Comparison of ENCODE assay signal across 8 mouse cellular contexts in the genomic region with DNA sequence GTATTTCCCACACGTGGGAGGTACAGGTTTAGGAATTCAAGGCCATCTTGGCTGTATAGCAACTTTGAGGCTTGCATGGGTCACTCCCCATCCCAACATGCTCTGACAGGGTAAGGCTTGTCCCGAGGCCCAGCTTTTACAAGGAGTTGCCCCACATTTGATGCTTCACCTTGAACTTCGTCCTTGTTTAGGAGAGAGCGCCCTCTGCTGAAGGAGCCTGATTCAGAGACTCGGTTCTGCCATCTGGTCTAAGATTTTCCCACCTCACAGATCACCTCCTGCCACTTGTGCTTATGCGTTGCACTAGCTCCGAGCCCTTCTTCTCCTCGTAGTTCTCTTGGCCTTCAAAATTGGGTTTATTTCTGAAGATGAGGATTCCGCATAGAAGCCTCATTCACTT.
DNase-seq lines count a peak whose midpoint lies in the region; ATAC-seq and TF ChIP-seq lines count a peak whose summit lies in the region.

No protein-coding gene starts in this region.

- H3K9ac ChIP-seq in hindbrain, embryonic 16.5 days (ENCODE audit: low read depth, low read length) = no peak overlapping the region
- H3K9ac ChIP-seq in liver, adult 2 months (ENCODE audit: low read depth, low read length) = no peak overlapping the region
- H3K9ac ChIP-seq in forebrain, embryonic 15.5 days (replicated peaks) = no peak overlapping the region

- CTCF ChIA-PET in Patski (lab: Charles Lee) = interaction anchor here (1.3 to 1.4 kb wide), 2 partner anchors 19 to 115 kb away, joined by 3 read pairs; no protein-coding TSS in a partner anchor

- in situ Hi-C loops in Patski (cut with MboI; ENCODE audit: low pct_unique_long_range_greater_than_20kb) = no loop called here

- H3K4me1 ChIP-seq in hindbrain, embryonic 16.5 days (ENCODE audit: control insufficient read depth, insufficient read depth, low read depth, low read length) = no peaks in the 10 kb centered on the region
- H3K4me1 ChIP-seq in hindbrain, embryonic 10.5 days (replicated peaks) = peaks cover 15% of the 10 kb centered on the region
- H3K4me1 ChIP-seq in liver, adult 2 months (ENCODE audit: control insufficient read depth, insufficient read depth, low read length) = peaks cover 3% of the 10 kb centered on the region; the same call in 1 of the 2 replicates
- no peaks in the 10 kb centered on the region for H3K4me1 ChIP-seq in forebrain, embryonic 15.5 days

- H3K4me3 ChIP-seq in hindbrain, embryonic 16.5 days (ENCODE audit: low read length) = no peak overlapping the region
- H3K4me3 ChIP-seq in hindbrain, embryonic 10.5 days = no peak overlapping the region
- no peak overlapping the region for H3K4me3 ChIP-seq in liver, adult 2 months (ENCODE audit: insufficient read depth, low read depth, low read length)
- H3K4me3 ChIP-seq in forebrain, embryonic 15.5 days = no peak overlapping the region

- WGBS in hindbrain, embryonic 16.5 days = 77% methylated on average over 9 of the region's 9 CpGs
- 80% methylated on average over 9 of the region's 9 CpGs for WGBS in hindbrain, embryonic 10.5 days
- WGBS in liver, adult 2 months = 69% methylated on average over 9 of the region's 9 CpGs
- 67% methylated on average over 9 of the region's 9 CpGs for WGBS in forebrain, embryonic 15.5 days

- H3K27me3 ChIP-seq in hindbrain, embryonic 16.5 days (replicated peaks; ENCODE audit: control insufficient read depth, insufficient read depth, low read length) = no peaks in the 10 kb centered on the region
- no peaks in the 10 kb centered on the region for H3K27me3 ChIP-seq in hindbrain, embryonic 10.5 days (ENCODE audit: insufficient read depth, poor library complexity, severe bottlenecking)
- no peaks in the 10 kb centered on the region for H3K27me3 ChIP-seq in Patski
- H3K27me3 ChIP-seq in liver, adult 2 months (ENCODE audit: control insufficient read depth, insufficient read depth, low read length) = no peaks in the 10 kb centered on the region
- no peaks in the 10 kb centered on the region for H3K27me3 ChIP-seq in forebrain, embryonic 15.5 days

- H3K4me2 ChIP-seq in hindbrain, embryonic 16.5 days (ENCODE audit: low read length) = no peak overlapping the region
- no peak overlapping the region for H3K4me2 ChIP-seq in forebrain, embryonic 15.5 days (replicated peaks)

- peaks cover 8% of the 10 kb centered on the region; the same call in 1 of the 2 replicates for H3K79me2 ChIP-seq in liver, adult 2 months (ENCODE audit: control insufficient read depth, insufficient read depth, low read length)

- H3K27ac ChIP-seq in hindbrain, embryonic 16.5 days (ENCODE audit: low read depth, low read length) = no peak overlapping the region
- no peak overlapping the region for H3K27ac ChIP-seq in hindbrain, embryonic 10.5 days
- no peak overlapping the region for H3K27ac ChIP-seq in liver, adult 2 months (replicated peaks; ENCODE audit: insufficient read depth, low read depth, low read length)
- no peak overlapping the region for H3K27ac ChIP-seq in forebrain, embryonic 15.5 days (replicated peaks)

- POLR2A ChIA-PET in Patski (lab: Charles Lee) = interaction anchor here (0.8 kb wide), 1 partner anchor 13 kb away, joined by 5 read pairs; no protein-coding TSS in a partner anchor

- peak; percentile 53; the same call in 1 of the 2 replicates for ATAC-seq in hindbrain, embryonic 16.5 days
- no peak for ATAC-seq in Patski
- no peak for ATAC-seq in forebrain, embryonic 15.5 days (replicated peaks)

- no peak for TF ChIP-seq POLR2A in liver, adult 2 months (IDR thresholded peaks at IDR 0.05; ENCODE audit: extremely low read depth, insufficient read depth, low read length)

- H3K9me3 ChIP-seq in hindbrain, embryonic 16.5 days (ENCODE audit: control insufficient read depth, low read length) = no peaks in the 10 kb centered on the region
- H3K9me3 ChIP-seq in hindbrain, embryonic 10.5 days = 0 out of 2 replicates have a peak, but pooled peaks cover 3% of the 10 kb centered on the region
- no peaks in the 10 kb centered on the region for H3K9me3 ChIP-seq in forebrain, embryonic 15.5 days

- TF ChIP-seq CTCF in Patski (IDR thresholded peaks at IDR 0.05) = peak; percentile 72
- TF ChIP-seq CTCF in liver, adult 2 months (IDR thresholded peaks at IDR 0.05; ENCODE audit: low read depth, low read length) = 0 out of 2 replicates have a peak, but pooled peaks have one; percentile 17

- no peak for DNase-seq in hindbrain, embryonic 10.5 days (ENCODE audit: low spot score)
- DNase-seq in 416B (ENCODE audit: low read depth) (peak; percentile 39), Patski (ENCODE audit: low read depth, low spot score) (no peak)
- DNase-seq in embryo, embryonic 9.5 days (ENCODE audit: extremely low spot score) = peak; percentile 24
- DNase-seq in liver, adult 2 months (ENCODE audit: extremely low read depth, low read depth, low spot score) = no peak
- DNase-seq in spleen, postnatal 4 days (ENCODE audit: low spot score in 2 of 2) = peak; percentile 52 to 79

- H3K36me3 ChIP-seq in hindbrain, embryonic 16.5 days (ENCODE audit: control insufficient read depth, insufficient read depth, low read length) = no peaks in the 10 kb centered on the region
- H3K36me3 ChIP-seq in hindbrain, embryonic 10.5 days = peaks cover 7% of the 10 kb centered on the region; the same call in 1 of the 2 replicates
- no peaks in the 10 kb centered on the region for H3K36me3 ChIP-seq in liver, adult 2 months (ENCODE audit: control insufficient read depth, insufficient read depth, low read length)
- H3K36me3 ChIP-seq in forebrain, embryonic 15.5 days = no peaks in the 10 kb centered on the region

Comparison
In these comparisons a context has a peak if more than half of its experiments do, and no peak if none do; other contexts are left out.
1. DNase-seq: peak in 416B (single experiment), embryo, embryonic 9.5 days (single experiment) and spleen, postnatal 4 days (2 of 2); none in hindbrain, embryonic 10.5 days (single experiment), Patski (single experiment) and liver, adult 2 months (single experiment).